Mouse (Mus musculus): ENCODE data around the gene Sipa1l3.

Sipa1l3 gene

DNA sequence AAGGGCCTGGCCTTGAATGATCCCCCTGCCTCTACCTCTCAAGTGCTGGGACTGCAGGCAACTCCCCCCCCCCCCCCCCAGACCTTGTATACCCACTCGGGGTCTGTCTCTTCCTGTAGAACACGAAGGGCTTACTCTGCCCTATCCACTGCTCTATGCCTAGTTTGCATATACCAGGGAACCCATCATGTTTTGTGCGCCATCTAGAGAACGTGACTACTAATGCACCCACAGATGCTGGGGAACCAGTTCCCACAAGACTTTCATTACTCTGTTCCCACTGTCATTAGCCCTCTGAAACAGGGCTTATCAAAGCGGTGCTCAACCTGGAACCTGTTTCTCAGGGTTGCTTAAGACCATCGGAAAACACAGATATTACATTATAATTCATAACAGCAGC, 148.4 kb downstream of the Sipa1l3 start:
- peak in 1 of 2 experiments; percentile 28 for DNase-seq

DNA sequence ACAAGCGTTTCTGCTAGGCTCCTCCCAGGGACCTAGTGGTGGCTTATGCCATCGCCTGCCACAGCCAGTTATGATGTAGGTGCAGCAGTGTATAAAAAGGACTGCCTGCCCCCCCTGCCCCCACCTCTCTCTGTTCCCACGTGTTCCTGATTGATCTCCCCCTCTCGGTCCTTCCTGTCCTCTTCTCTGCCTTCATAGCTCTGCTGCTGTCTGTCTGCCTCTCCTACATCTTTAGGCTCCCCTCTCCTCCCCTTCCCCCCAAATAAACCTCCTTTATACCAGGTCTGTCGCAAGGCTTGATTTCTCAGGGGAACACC, 150.5 kb downstream of the Sipa1l3 start:
- peak in 1 of 2 experiments; percentile 34 for DNase-seq

GRCm38 (mm10) chr7:29367166-29368003, 151.1 kb downstream of the Sipa1l3 start:
- peak; percentile 60 to 61 for DNase-seq

GRCm38 (mm10) chr7:29364052-29364451, 154.4 kb downstream of the Sipa1l3 start:
- peak; percentile 46 to 54 for DNase-seq

DNA sequence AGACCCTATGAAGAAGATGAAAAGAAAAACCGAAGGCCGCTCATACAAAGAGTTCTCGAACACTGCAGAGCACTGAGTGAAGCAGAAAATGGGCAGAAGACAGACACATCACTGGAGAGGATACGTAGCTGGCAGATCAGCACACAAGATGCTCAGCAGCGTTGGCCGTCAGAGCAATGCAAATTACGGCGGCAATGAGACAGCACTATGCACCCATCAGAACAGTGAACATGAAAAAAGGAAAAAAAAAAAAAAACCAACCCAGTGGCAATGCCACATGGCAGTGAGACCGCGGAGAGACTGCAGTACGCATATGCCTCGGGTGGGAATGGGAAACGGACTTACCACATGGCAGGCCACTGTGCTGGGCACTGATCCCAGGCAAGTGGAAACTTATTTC, 156.9 kb downstream of the Sipa1l3 start:
- DNase-seq: no peak

DNA sequence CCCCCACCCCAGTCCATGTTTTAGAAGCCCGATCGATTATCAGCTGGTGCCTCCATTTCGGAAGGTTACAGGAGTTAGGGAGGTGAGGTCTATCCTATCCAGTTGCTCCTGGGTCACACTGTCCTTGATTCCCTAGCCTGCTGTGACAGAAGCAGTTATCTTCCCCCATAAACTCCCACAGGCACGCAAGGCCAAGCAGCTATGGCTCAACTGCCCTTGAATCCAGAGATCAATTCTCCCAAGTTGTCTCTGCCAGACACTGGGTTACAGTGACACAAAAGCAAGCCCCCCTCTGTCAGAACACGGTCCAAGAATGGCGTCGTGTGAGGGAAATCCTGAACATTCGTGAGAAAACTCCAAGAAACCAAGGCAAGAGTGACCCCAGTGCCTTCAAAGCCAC, 163.0 kb downstream of the Sipa1l3 start:
- no peak for DNase-seq

GRCm38 (mm10) chr7:29354161-29354560, 164.3 kb downstream of the Sipa1l3 start:
- peak; percentile 72 to 76 for DNase-seq

GRCm38 (mm10) chr7:29352246-29352645, 166.2 kb downstream of the Sipa1l3 start:
- DNase-seq: no peak

DNA sequence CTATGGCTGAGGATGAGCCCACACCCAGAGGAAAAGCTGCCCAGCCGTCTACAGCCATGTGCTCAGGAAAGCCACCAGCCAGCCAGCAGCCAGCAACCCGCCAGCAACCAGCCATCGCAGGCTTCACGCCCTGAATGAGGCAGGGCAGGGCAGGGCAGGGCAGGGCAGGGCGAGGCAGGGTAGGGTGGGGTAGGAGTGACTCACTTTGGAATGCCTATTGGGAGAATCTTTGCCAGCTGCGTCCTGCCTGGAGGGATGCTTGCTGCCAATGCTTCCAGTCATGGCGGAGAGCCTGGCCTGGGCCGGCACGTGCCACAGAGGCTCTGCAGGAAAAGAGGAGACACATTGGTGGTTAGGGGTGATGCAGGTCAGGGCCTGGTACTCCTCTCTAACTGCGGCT, 168.0 kb downstream of the Sipa1l3 start:
- no peak for DNase-seq

DNA sequence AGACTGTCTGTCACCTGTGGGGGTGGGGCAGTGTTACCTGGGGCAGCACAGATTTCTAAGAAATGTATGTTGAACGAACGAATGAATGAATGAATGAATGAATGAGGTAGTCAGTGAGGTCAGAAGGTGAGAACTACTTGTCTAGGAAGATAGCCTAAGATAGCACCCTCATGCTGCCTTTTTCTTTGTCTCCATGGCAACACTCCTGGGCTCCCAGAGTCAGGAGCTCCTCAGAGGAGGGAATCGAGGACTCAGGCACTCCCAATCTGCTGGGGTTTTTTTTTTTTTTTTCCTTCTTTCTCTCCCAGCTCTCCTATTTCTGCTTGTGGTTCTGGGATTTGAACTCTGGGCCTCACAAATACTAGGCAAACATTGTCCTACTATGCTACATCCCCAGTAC, 172.2 kb downstream of the Sipa1l3 start:
- DNase-seq: no peak

DNA sequence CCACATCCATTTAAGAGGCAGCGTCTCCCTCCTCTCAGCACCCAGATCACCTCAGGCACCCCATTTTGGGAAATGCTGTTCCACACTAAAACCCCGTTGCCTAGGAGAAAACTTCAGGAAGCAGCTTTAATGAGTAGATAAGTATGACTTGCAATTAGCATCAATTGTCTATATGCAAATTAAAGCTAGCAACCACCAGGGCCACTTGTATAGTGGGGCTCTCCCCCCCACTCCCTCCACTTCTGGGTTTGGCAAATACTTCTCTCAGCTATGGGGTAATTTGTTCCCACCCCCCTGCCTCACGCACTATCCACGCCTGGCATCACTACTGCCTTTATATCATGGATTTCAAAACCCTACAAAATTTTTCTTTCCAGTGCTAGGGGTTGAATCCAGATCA, 172.9 kb downstream of the Sipa1l3 start:
- no peak for DNase-seq

DNA sequence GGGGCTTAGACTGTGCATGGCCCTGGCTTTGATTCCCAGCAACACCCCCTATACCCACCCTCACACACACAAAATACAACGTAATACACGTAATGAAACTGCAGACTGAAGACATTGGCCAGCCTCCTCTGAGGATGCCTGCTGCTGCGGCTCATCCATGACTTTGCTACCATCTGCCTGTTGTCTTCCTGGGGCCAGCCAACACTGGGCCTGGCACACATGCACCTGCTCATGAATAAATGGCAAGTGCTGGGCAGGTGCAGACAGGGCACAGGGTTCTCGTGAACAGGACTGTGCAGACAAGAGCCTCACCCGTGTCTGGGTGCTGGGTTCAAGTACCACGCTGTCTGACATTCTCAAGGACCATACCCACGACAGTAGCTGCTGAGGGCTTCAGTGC, 174.7 kb downstream of the Sipa1l3 start:
- peak; percentile 62 to 66 for DNase-seq

DNA sequence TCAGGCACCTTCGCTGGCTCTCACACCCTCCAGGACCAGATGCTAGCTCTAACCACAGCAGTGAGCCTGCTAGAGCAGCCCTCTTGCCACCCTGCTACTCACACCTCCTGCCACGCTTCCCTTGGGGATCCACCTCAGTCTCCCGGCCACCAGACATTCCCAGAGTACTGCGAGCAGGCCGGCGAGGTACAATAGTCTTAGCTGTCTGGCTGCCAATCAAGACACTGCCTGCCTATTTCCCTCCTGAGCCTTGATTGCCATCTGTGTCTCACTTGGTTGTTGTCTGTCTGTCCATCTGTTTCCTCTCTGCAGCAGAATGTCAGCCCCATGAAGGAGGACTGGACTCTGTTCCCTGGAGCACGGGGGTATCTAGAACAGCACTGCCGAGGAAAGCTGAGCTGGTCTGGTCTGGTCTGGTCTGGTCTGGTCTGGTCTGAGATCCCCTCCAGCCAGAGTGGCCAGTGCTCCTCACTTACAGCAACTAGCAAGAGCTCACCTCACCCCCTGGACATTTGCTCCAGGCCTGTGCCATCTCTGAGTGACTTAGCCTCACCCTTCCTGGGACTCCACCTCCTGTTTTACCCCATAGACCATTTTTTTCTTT, 175.8 kb downstream of the Sipa1l3 start:
- DNase-seq: peak; percentile 65 to 71

DNA sequence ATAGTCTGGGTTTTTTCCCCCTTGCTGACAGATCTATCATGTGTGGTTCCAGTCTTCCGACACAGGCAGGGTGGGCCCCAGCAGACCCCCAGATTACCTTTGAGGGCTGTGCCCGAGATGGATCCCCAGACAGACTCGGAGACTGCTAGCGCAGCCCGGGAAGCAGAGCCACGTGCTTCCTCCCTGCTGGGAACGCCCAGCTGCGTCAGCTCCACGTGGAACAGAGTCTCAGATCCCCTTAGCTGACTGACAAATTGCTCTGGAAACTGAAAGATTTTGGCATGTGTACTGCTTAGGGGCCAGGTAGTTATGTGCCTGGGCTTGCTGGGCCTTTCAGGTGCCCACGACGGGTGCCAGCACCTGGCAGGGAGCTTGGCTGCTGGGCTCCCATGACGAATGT, 176.7 kb downstream of the Sipa1l3 start:
- DNase-seq: peak; percentile 48 to 59

- no peak for DNase-seq
These were observed 177.6 kb downstream of the Sipa1l3 start for GRCm38 (mm10) chr7:29340838-29341237.

- DNase-seq: no peak
These were observed 178.2 kb downstream of the Sipa1l3 start for GRCm38 (mm10) chr7:29340247-29340646.

- no peak for DNase-seq
These were observed 179.3 kb downstream of the Sipa1l3 start for GRCm38 (mm10) chr7:29338984-29339679.

DNA sequence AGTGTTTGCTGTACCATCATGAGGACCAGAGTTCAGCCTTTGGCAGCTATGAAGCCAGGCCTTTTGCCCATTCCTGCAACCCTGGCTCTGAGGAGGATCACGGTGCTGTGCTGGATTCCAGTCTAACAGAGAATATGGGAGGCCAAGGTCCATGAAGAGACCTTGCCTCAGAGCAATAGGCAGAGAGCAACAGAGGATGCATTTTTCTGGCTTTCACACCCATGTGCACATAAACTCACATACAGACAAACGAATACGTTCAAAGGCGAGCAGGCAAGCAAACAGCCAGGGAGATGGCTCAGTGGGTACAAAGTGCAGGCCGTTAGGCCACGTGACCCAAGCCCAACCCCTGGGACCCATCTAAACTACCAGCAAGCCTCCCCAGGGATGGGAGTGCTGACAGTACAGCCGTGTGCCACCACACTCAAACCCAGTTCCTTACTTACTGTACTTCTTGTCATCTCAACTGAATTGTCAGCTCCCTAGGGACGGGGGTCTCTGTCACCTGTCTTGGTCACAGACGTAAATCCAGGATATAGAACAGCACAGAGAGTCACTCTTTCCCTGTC, 180.0 kb downstream of the Sipa1l3 start:
- DNase-seq: no peak

GRCm38 (mm10) chr7:29337766-29338165, 180.7 kb downstream of the Sipa1l3 start:
- no peak for DNase-seq

DNA sequence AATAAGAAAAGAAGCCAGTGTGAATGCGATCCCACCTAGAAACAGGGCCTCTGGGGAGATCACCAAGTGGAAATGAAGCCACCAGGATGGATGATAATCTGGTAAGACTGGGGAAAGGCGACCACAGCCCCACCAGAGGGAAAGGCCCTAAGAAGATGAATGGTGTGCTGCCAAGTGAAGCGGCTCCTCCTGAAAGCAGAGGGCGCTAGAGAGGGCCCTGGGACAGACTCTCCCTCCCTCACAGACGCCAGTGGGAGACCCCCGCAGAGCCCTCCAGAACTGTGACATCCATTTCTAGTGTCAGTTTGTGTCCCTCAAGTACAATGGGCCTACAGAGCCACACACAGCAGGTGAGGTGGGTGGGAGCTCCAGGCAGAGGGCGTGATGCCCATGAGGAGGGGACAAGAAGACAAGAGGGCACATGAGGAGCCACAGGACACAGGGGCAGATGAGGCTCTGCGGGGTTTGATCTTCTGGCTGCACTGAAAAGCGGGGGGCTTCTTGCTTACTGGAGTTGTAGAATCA, 181.6 kb downstream of the Sipa1l3 start:
- DNase-seq: no peak

DNA sequence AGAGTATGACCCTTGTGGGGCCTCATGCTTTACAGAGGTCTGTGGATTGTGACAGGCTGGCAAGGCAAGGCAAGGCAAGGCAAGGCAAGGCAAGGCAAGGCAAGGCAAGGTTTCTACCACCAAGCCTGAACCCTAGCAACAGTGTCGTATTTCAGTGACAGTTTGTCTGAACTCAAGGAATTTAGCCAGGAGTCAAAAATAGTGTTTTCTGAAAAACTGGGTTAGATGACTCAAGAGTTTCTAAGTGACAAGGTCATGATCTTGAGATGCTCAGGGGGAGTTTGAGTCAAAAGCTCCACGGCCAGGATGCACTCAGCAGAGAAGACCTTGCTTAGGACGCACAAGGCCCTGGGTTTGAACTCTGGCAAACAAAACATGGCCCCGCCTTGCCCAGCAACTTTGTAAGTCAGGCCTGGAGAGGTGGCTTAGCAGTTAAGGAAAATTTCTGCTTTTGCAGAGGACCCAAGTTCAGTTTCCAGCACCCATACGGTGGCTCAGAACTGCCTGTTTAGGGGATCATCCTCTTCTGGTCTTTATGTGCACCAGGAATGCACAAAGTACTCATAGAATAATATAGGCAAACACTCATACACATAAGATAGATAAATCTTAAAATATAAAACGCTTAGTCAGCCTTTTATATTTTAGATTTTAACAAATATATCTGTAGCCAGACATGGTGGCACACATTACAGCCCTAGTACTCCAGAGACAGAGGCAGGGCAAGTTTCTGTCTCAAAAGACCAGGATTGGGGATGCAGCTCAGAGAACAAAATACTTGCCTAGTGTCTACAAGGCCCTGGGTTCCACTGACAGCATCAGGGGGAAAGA, 182.4 kb downstream of the Sipa1l3 start:
- DNase-seq: no peak

GRCm38 (mm10) chr7:29335276-29335675, 183.2 kb downstream of the Sipa1l3 start:
- DNase-seq: no peak

Measured in cerebellum, postnatal 10 days (tissue).